Mouse (Mus musculus) adrenal gland, adult 8-10 months (tissue): Measurements from ENCODE around the gene Birc3. TPM values are rescaled to one million over a fixed set of nuclear protein-coding genes. Genes with fewer than 3 reads are reported as not detected.

Source experiments
- DNase-seq: peaks from one replicate; pipeline ENCODE4 v3.0.0; 2022
- total RNA-seq, 4 experiments: library from RNA; stranded (reverse); gene quantifications; 2 replicates each; pipeline ENCODE4 v1.2.4; 2022

Gene Birc3
- total RNA-seq, 4 experiments from 2014 or later: 22.2 to 35.6 (median 30.6) TPM

DNA sequence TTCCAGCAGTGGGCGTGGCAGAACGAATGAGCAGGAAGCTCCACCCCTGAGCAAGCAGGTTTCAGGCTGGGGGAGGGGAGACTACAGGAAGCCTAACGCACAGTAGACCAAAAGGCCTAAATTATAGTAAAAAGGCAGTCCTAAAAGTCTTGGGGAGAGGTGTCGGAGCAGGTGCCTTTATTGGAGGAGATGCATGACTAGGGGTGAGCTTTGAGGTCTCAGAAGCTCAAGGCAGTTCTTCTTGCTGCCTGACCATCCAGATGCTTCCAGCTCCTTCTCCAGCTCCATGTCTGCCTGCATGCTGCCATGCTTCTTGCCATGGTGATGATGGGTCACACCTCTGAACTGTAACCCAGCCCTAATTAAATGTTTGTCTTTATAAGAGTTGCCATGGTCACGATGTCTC is 67.9 kb downstream of the Birc3 start:
- no peak for DNase-seq

Other genes with a start within 250 kb of the Birc3 start
- not detected for gene Mmp20, start 245.0 kb downstream of the Birc3 start, total RNA-seq
- gene Mmp7, start 181.1 kb downstream of the Birc3 start, total RNA-seq: not detected
- 100 to 1,000 TPM; 175 to 208 (median 193) TPM for gene Tmem123, start 109.1 kb downstream of the Birc3 start, total RNA-seq
- gene Birc2, start 36.1 kb downstream of the Birc3 start, total RNA-seq: 10 to 100 TPM; 62.9 to 77.8 (median 70.3) TPM
- 10 to 100 TPM; 68.4 to 87.2 (median 83.9) TPM for gene Yap1, start 131.4 kb upstream of the Birc3 start, total RNA-seq
- gene Cfap300, start 169.6 kb upstream of the Birc3 start, total RNA-seq: 1 to 10 TPM; 2.5 to 5.9 (median 3.8) TPM